Mouse (Mus musculus) stomach, embryonic 14.5 days (tissue): ENCODE data around the gene Vapa. TPM values are rescaled to one million over a fixed set of nuclear protein-coding genes. Genes with fewer than 3 reads are reported as not detected.

Experiments used
- ATAC-seq: fragments of 200-750 bp; cut with Nextera tagmentation; 2 replicates; pipeline ENCODE4 v1.8.0; 2017; ENCODE audit warnings: low read depth, moderate TSS enrichment; ENCODE audit not compliant: insufficient number of reproducible peaks, insufficient read depth, low FRiP score
- H3K27ac ChIP-seq: fragments of 300-500 bp; sonication (generic); 2 replicates; pipeline ENCODE4 v1.5.1; 2014; ENCODE audit warnings: mild to moderate bottlenecking, low read length, moderate library complexity, mixed read lengths
- H3K27me3 ChIP-seq: fragments of 300-500 bp; sonication (generic); 2 replicates; pipeline ENCODE4 v1.6.1; 2014; ENCODE audit warnings: low read length, control low read depth, mixed read lengths; ENCODE audit not compliant: control insufficient read depth, insufficient read depth
- H3K36me3 ChIP-seq: fragments of 300-500 bp; sonication (generic); 2 replicates; pipeline ENCODE4 v1.6.1; 2014; ENCODE audit warnings: mild to moderate bottlenecking, control low read depth, low read length, moderate library complexity, mixed read lengths; ENCODE audit not compliant: control insufficient read depth, insufficient read depth
- H3K4me1 ChIP-seq: fragments of 300-500 bp; sonication (generic); 2 replicates; pipeline ENCODE4 v1.6.1; 2014; ENCODE audit warnings: low read length, control low read depth, mixed read lengths; ENCODE audit not compliant: control insufficient read depth, insufficient read depth
- H3K4me2 ChIP-seq: fragments of 300-500 bp; sonication (generic); replicated peaks from 2 replicates; pipeline ENCODE4 v1.6.1; 2014; ENCODE audit warnings: low read depth, low read length, control low read depth
- H3K4me3 ChIP-seq: fragments of 300-500 bp; sonication (generic); 2 replicates; pipeline ENCODE4 v1.5.1; 2014; ENCODE audit warnings: low read depth, low read length, control low read depth
- H3K9ac ChIP-seq: fragments of 300-500 bp; sonication (generic); replicated peaks from 2 replicates; pipeline ENCODE4 v1.6.1; 2014; ENCODE audit warnings: low read depth, mild to moderate bottlenecking, control low read depth, low read length, moderate library complexity, mixed read lengths
- H3K9me3 ChIP-seq: fragments of 300-500 bp; sonication (generic); 2 replicates; pipeline ENCODE4 v1.6.1; 2016; ENCODE audit warnings: low read depth, low read length, control low read depth; ENCODE audit not compliant: control insufficient read depth
- whole genome bisulfite sequencing: fragments of 180-500 bp; shearing (Covaris S2); extraction: QIAGEN DNeasy Blood & Tissue Kit; methylation state at CpG from one replicate; pipeline ENCODE4 v1.1.7; 2014; 5-methylcytosine and 5-hydroxymethylcytosine counted together
- polyA plus RNA-seq: library from polyadenylated mRNA; unstranded; fragments of >200 nt; fragmentation: Nextera tagmentation; extraction: Ambion mirVana; gene quantifications from 2 replicates; pipeline ENCODE4 v1.2.1, GENCODE M21; 2014

Vapa gene
- polyA plus RNA-seq, 1 experiment from 2014 or later, result 182 TPM

GRCm38 (mm10) chr17:65649175-65649493 lies 35.8 kb upstream of the Vapa start:
- Histone ChIP-seq H3K4me3 (no peak overlapping the region), H3K36me3 (no peaks in the 10 kb centered on the region), H3K9ac (no peak overlapping the region), H3K9me3 (no peaks in the 10 kb centered on the region), H3K27me3 (no peaks in the 10 kb centered on the region), H3K27ac (no peak overlapping the region), H3K4me2 (no peak overlapping the region), H3K4me1 (no peaks in the 10 kb centered on the region)
- no peak for ATAC-seq
- 90% methylated on average over 2 of the region's 2 CpGs for WGBS

- H3K4me3 ChIP-seq, result no peak overlapping the region
- H3K27me3 ChIP-seq, result no peaks in the 10 kb centered on the region
- no peak overlapping the region for H3K9ac ChIP-seq
- 81% methylated on average over 9 of the region's 9 CpGs for WGBS
- H3K9me3 ChIP-seq, result no peaks in the 10 kb centered on the region
- H3K36me3 ChIP-seq, result no peaks in the 10 kb centered on the region
- H3K27ac ChIP-seq, result no peak overlapping the region
- no peak overlapping the region for H3K4me2 ChIP-seq
- H3K4me1 ChIP-seq, result no peaks in the 10 kb centered on the region
- no peak for ATAC-seq
Measured at GRCm38 (mm10) chr17:65648371-65649174, 35.2 kb upstream of the Vapa start.

- ATAC-seq, result no peak
- no peak overlapping the region for H3K4me3 ChIP-seq
- no peaks in the 10 kb centered on the region for H3K9me3 ChIP-seq
- no peak overlapping the region for H3K27ac ChIP-seq
- H3K27me3 ChIP-seq, result no peaks in the 10 kb centered on the region
- H3K36me3 ChIP-seq, result no peaks in the 10 kb centered on the region
- 61% methylated on average over 5 of the region's 5 CpGs for WGBS
- 0 out of 2 replicates have a peak, but pooled peaks cover 4% of the 10 kb centered on the region for H3K4me1 ChIP-seq
- no peak overlapping the region for H3K4me2 ChIP-seq
- H3K9ac ChIP-seq, result no peak overlapping the region
Measured at GRCm38 (mm10) chr17:65647961-65648360, 34.6 kb upstream of the Vapa start.

GRCm38 (mm10) chr17:65647226-65647625 lies 33.9 kb upstream of the Vapa start:
- H3K4me2 ChIP-seq, result no peak overlapping the region
- H3K9ac ChIP-seq, result no peak overlapping the region
- no peaks in the 10 kb centered on the region for H3K9me3 ChIP-seq
- no peaks in the 10 kb centered on the region for H3K36me3 ChIP-seq
- H3K27me3 ChIP-seq, result no peaks in the 10 kb centered on the region
- no peak for ATAC-seq
- 73% methylated on average over 6 of the region's 6 CpGs for WGBS
- H3K27ac ChIP-seq, result no peak overlapping the region
- H3K4me1 ChIP-seq, result peaks cover 9% of the 10 kb centered on the region; the same call in 1 of the 2 replicates
- H3K4me3 ChIP-seq, result no peak overlapping the region

DNA sequence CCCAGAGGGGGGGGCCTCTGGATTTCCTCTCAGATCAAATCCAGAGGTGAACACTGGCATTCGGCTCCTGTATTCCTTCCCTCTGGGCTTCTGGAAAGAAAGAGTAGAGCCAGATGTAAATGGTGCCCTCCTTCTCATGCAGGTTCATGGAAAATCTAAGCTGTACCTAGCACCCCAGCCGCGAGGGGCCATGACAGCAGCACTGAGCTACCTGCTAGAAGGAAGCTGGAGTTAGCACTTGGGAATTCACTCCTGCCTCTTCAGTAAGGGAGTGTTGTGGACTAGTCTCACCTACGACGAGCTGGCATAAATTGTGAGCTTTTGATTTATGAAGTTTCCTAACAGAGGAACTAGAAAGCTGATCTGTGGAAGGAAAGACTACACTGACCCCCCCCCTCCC lies 30.2 kb upstream of the Vapa start:
- WGBS, result 56% methylated on average over 5 of the region's 5 CpGs
- H3K27me3 ChIP-seq, result no peaks in the 10 kb centered on the region
- H3K4me2 ChIP-seq, result no peak overlapping the region
- no peaks in the 10 kb centered on the region for H3K36me3 ChIP-seq
- no peak overlapping the region for H3K4me3 ChIP-seq
- H3K9me3 ChIP-seq, result no peaks in the 10 kb centered on the region
- H3K9ac ChIP-seq, result no peak overlapping the region
- no peak for ATAC-seq
- peak overlapping the region; percentile 68; the same call in 1 of the 2 replicates for H3K27ac ChIP-seq
- H3K4me1 ChIP-seq, result peaks cover 9% of the 10 kb centered on the region; the same call in 1 of the 2 replicates

DNA sequence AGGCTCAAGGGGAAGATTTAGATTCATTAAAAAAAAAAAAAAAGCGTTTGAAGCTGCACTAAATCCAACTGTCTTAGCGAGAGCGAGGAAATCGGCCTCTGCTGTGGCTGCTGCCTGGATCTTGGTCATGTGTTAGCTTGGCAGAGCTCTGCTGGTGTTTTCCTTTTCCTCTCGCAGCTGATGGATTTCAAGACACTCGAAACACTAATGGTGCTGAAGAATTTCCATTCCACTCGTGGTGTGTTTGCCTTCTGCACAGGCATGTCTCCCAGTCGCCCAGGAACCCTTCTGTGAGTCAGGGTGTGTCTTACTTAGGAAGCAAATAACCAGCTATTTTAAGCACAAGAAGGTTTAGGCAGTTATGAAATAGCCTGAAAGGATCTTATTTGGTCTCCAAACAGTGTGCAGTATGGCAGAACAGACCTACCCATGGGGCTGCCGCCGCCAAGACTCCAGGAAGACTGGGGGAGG lies 29.7 kb upstream of the Vapa start:
- H3K4me3 ChIP-seq, result no peak overlapping the region
- ATAC-seq, result peak; percentile 66; the same call in 1 of the 2 replicates
- peaks cover 9% of the 10 kb centered on the region; the same call in 1 of the 2 replicates for H3K4me1 ChIP-seq
- H3K9me3 ChIP-seq, result no peaks in the 10 kb centered on the region
- 28% methylated on average over 10 of the region's 10 CpGs for WGBS
- no peaks in the 10 kb centered on the region for H3K36me3 ChIP-seq
- 0 out of 2 replicates have a peak overlapping the region, but pooled peaks have one; percentile 2 for H3K4me2 ChIP-seq
- H3K9ac ChIP-seq, result no peak overlapping the region
- no peaks in the 10 kb centered on the region for H3K27me3 ChIP-seq
- peak overlapping the region; percentile 68; the same call in 1 of the 2 replicates for H3K27ac ChIP-seq

DNA sequence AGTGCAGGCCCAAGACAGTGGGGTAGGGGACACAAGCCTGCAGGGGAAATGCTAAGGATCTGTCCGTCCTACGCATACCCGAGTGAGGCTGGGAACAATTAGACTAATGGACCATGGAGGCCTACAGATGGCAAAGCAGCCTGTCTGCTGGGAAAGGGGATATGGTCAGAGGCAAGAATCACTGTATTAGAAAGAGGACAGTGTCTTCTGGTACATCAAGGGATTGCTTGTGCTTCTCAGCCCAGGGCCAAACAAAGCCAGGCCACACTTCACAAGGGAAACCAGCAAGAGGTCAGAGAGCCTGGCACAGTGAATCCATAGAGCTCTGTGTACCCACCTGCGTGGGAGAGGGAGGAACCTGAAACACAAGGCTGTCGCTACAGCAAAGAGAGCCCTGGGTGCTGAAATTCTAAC lies 29.2 kb upstream of the Vapa start:
- no peak for ATAC-seq
- Histone ChIP-seq H3K27me3 (no peaks in the 10 kb centered on the region), H3K9me3 (no peaks in the 10 kb centered on the region), H3K27ac (peak overlapping the region; percentile 68; the same call in 1 of the 2 replicates), H3K4me3 (no peak overlapping the region), H3K9ac (no peak overlapping the region), H3K36me3 (no peaks in the 10 kb centered on the region), H3K4me1 (peaks cover 9% of the 10 kb centered on the region; the same call in 1 of the 2 replicates), H3K4me2 (no peak overlapping the region)
- 70% methylated on average over 5 of the region's 5 CpGs for WGBS

- no peak within 1 kb of the TSS for H3K9ac ChIP-seq
- no peaks in the 10 kb centered on the region for H3K9me3 ChIP-seq
- 90% methylated on average over 11 of the region's 11 CpGs for WGBS
- H3K27ac ChIP-seq, result peak within 1 kb of the TSS; percentile 68; the same call in 1 of the 2 replicates
- no peaks in the 10 kb centered on the region for H3K27me3 ChIP-seq
- H3K36me3 ChIP-seq, result no peaks in the 10 kb centered on the region
- H3K4me3 ChIP-seq, result no peak within 1 kb of the TSS
- 0 out of 2 replicates have a peak within 1 kb of the TSS, but pooled peaks have one; percentile 2 for H3K4me2 ChIP-seq
- no peak for ATAC-seq
- peaks cover 9% of the 10 kb centered on the region; the same call in 1 of the 2 replicates for H3K4me1 ChIP-seq
Measured at GRCm38 (mm10) chr17:65641734-65642218, 28.4 kb upstream of the Vapa start, which contains the start of gene Txndc2. Gene Txndc2 (minus strand): TSS chr17:65642168.
